Mouse (Mus musculus) ES-Bruce4 (cell line): Measurements from ENCODE around the gene BC037034. TPM values are rescaled to one million over a fixed set of nuclear protein-coding genes. Genes with fewer than 3 reads are reported as not detected.

ENCODE experiments used
- H3K27ac ChIP-seq: 2 replicates; pipeline ENCODE4 v1.5.1; 2012; ENCODE audit warnings: low read length, inconsistent platforms; ENCODE audit not compliant: insufficient read depth
- H3K27me3 ChIP-seq: 2 replicates; pipeline ENCODE4 v1.6.1; 2012; ENCODE audit warnings: mild to moderate bottlenecking, low read length, inconsistent platforms; ENCODE audit not compliant: control insufficient read depth, poor library complexity, insufficient read depth, severe bottlenecking
- H3K36me3 ChIP-seq: 2 replicates; pipeline ENCODE4 v1.6.1; 2012; ENCODE audit warnings: inconsistent platforms, mild to moderate bottlenecking, low read length, moderate library complexity; ENCODE audit not compliant: control insufficient read depth, poor library complexity, insufficient read depth, severe bottlenecking
- H3K4me1 ChIP-seq: one replicate; pipeline ENCODE4 v1.8.1; 2011; ENCODE audit warnings: low read length; ENCODE audit not compliant: control insufficient read depth, insufficient read depth
- H3K4me3 ChIP-seq: 2 replicates; pipeline ENCODE4 v1.5.1; 2011; ENCODE audit warnings: low read depth, mild to moderate bottlenecking, low read length
- H3K9ac ChIP-seq: 2 replicates; pipeline ENCODE4 v1.6.1; 2012; ENCODE audit warnings: low read depth, mild to moderate bottlenecking, inconsistent platforms; ENCODE audit not compliant: poor library complexity, severe bottlenecking
- H3K9me3 ChIP-seq: replicated peaks from 2 replicates; pipeline ENCODE4 v1.6.1; 2012; ENCODE audit warnings: mild to moderate bottlenecking, low read length, inconsistent platforms; ENCODE audit not compliant: control insufficient read depth, poor library complexity, insufficient read depth, severe bottlenecking
- CTCF ChIP-seq: IDR thresholded peaks from one replicate; pipeline ENCODE4 v1.8.1; 2011; ENCODE audit warnings: low read depth, low read length
- EP300 ChIP-seq: IDR thresholded peaks from 2 replicates; pipeline ENCODE4 v1.6.1; 2011; ENCODE audit warnings: low read depth, low read length; ENCODE audit not compliant: insufficient read depth
- POLR2A ChIP-seq: IDR thresholded peaks from one replicate; pipeline ENCODE4 v1.8.1; 2011; ENCODE audit warnings: low read length; ENCODE audit not compliant: insufficient read depth
- polyA plus RNA-seq: library from polyadenylated mRNA; stranded (reverse); fragments of >200 nt; gene quantifications from 2 replicates; pipeline ENCODE4 v1.2.4, GENCODE M21; 2011; ENCODE audit warnings: low read depth; ENCODE audit not compliant: missing spikeins, insufficient read depth, insufficient read length

Gene BC037034
- polyA plus RNA-seq, 1 experiment = 14.7 TPM

DNA sequence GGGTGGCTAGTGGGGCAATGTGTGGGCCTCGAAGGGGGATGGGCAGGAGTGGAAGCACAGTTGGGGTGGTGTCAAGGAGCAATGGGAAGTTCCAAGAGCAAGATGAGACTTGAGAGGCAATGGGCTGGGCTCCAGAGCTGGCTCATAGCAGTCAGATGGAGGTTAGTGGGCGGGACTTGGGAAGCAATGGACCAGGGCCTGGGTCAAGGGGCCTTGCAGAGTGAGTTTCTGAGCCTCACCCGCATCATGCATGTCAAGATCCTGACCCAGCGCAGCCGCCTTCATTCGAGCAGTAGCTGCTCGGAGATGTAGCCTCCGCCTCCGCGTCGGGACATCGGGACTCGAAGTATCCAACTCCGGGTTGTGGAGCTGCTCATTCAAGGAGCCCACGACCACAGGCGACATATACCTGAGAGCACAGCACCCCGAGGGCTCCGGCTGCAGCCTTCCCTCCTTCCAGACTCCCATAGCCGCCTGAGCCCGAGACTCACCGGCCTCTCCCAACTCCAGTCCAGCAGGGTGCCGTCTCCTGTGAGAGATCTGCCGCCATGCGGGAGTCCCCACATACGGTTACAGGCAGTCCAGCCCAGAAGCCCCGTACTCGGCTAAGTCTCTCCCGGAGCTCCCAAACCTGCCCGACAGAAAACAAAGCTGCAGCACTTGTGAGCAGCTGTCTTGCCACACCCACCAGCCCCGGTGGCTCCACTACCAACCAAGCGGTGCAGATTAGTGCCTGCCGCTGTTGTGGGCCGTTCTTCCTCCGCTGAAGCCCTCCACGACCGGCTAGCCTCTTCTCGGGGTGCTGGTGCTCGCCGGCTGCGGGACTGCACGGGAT, 11.6 kb upstream of the BC037034 start:
- no peak overlapping the region for H3K27ac ChIP-seq
- TF ChIP-seq CTCF = no peak
- TF ChIP-seq EP300 = no peak
- TF ChIP-seq POLR2A = no peak
- no peak overlapping the region for H3K9ac ChIP-seq
- H3K27me3 ChIP-seq = no peaks in the 10 kb centered on the region
- H3K4me3 ChIP-seq = peak overlapping the region; percentile 19; the same call in 1 of the 2 replicates
- H3K36me3 ChIP-seq = no peaks in the 10 kb centered on the region
- no peaks in the 10 kb centered on the region for H3K9me3 ChIP-seq
- no peaks in the 10 kb centered on the region for H3K4me1 ChIP-seq

DNA sequence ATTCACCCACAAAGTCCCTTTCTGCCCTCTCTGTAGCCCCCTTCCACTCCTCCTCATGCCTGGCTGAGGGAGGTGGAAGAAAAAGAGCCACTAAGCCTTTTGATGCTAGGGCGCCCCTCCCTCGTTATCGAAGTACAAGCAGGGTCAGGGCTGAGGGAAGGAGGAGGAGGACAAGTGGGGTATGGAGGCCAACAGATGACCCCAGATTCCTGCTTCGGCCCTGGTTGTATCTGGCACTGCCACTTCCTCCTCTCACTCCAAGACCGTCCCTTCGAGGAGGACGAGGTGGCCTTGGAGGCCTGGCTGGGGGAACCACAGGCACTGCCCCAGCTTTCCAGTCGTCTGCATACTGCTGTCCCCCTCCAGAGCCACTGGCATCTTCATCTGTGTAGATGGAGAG, 10.4 kb upstream of the BC037034 start:
- no peak overlapping the region for H3K4me3 ChIP-seq
- TF ChIP-seq CTCF (no peak), POLR2A (no peak), EP300 (no peak)
- H3K9ac ChIP-seq = no peak overlapping the region
- H3K4me1 ChIP-seq = no peaks in the 10 kb centered on the region
- H3K27me3 ChIP-seq = no peaks in the 10 kb centered on the region
- H3K27ac ChIP-seq = no peak overlapping the region
- no peaks in the 10 kb centered on the region for H3K36me3 ChIP-seq
- no peaks in the 10 kb centered on the region for H3K9me3 ChIP-seq

DNA sequence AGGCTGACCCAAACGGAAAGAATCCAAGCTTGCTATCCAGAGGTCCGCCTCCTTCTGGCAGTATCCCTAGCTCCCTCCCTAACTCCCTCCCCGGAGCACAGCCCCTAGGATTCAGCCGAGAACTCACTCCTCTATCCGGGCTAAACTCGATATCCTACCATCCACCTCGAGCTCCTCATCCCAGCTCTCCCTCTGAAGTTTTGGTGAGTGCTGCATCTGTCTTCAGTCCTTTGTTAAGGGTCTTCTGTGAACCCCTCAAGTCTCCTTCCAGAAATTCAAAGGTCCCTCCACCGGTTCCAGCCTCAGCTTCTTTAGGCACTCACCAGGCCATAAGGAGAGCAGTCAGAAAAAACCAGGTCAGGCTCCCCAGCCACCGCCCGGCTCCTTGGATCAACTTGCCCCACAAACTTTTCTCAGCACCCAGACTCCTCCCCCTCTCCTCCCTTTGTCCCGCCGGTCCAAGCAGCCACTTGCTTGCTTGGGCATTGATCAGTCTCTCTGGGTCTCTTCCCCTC, 8.6 kb upstream of the BC037034 start, which contains the start of gene Gal3st4:
Gene Gal3st4 (minus strand): TSS at position 432 of the 515 bp plus-strand sequence.
- peak within 1 kb of the TSS; percentile 11 for H3K4me3 ChIP-seq
- H3K4me1 ChIP-seq = no peaks in the 10 kb centered on the region
- no peaks in the 10 kb centered on the region for H3K9me3 ChIP-seq
- H3K9ac ChIP-seq = peak within 1 kb of the TSS; percentile 32
- TF ChIP-seq EP300 (no peak), CTCF (no peak), POLR2A (no peak)
- H3K27ac ChIP-seq = no peak within 1 kb of the TSS
- no peaks in the 10 kb centered on the region for H3K27me3 ChIP-seq
- no peaks in the 10 kb centered on the region for H3K36me3 ChIP-seq

DNA sequence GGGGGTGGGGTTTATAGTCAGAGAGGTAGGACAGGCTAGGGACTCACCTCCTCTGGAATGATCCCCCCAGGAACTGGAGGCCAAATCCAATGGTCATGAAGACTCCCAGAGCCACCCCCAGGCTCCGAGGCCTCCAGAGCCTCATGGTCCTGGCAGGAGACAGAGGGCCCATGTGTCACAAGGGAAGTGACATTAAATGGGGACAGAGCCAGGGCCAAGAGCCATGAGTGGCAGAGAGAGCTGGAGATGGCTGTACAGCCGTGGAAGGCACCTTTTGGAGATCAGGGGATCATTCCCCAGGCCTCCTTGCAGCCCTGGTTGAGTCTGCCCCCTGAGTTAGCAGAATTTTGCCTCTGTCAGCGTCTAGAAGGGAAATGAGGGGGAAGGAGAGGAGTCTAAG, 7.4 kb upstream of the BC037034 start:
- H3K27ac ChIP-seq = no peak overlapping the region
- H3K9ac ChIP-seq = no peak overlapping the region
- TF ChIP-seq CTCF = no peak
- TF ChIP-seq POLR2A = no peak
- TF ChIP-seq EP300 = no peak
- H3K36me3 ChIP-seq = no peaks in the 10 kb centered on the region
- H3K9me3 ChIP-seq = no peaks in the 10 kb centered on the region
- H3K27me3 ChIP-seq = no peaks in the 10 kb centered on the region
- H3K4me1 ChIP-seq = no peaks in the 10 kb centered on the region
- no peak overlapping the region for H3K4me3 ChIP-seq

GRCm38 (mm10) chr5:138268980-138269379, 5.1 kb upstream of the BC037034 start:
- no peak overlapping the region for H3K9ac ChIP-seq
- H3K4me1 ChIP-seq = no peaks in the 10 kb centered on the region
- TF ChIP-seq EP300 (no peak), POLR2A (no peak), CTCF (no peak)
- no peak overlapping the region for H3K4me3 ChIP-seq
- H3K27ac ChIP-seq = no peak overlapping the region
- no peaks in the 10 kb centered on the region for H3K27me3 ChIP-seq
- no peaks in the 10 kb centered on the region for H3K36me3 ChIP-seq
- no peaks in the 10 kb centered on the region for H3K9me3 ChIP-seq

DNA sequence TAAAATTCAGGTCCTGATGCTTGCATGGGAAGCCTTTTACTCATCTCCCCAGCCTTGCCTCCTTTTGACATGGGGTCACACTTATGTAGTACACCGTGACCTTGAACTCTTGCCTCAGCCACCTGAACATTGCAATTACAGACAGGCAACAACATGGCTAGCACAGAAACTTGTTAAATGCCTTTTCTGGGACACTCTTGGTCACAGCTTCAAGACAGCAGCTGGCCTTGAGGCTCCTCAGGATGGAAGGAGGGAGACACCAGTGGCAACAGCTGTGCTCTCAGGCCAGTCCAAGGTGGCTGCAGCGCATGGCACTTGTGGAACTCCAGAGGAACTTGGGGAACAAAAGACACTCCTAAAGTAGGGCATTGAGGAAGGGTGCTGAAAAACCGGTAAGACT, 3.3 kb upstream of the BC037034 start:
- no peak overlapping the region for H3K4me3 ChIP-seq

More for the DNA sequence above, 3.3 kb upstream of the BC037034 start:
- no peaks in the 10 kb centered on the region for H3K36me3 ChIP-seq
- H3K27ac ChIP-seq = no peak overlapping the region
- H3K27me3 ChIP-seq = no peaks in the 10 kb centered on the region
- TF ChIP-seq EP300 (no peak), CTCF (no peak), POLR2A (no peak)
- no peaks in the 10 kb centered on the region for H3K4me1 ChIP-seq
- no peaks in the 10 kb centered on the region for H3K9me3 ChIP-seq
- H3K9ac ChIP-seq = no peak overlapping the region
